Mouse (Mus musculus) cerebellum, adult (tissue): ENCODE measurements around the gene Notch1.

Experiments used
- ATAC-seq: cut with Nextera tagmentation; 2 replicates; pipeline ENCODE4 v1.9.2; 2017; ENCODE audit warnings: mild to moderate bottlenecking, moderate library complexity, mixed read lengths; ENCODE audit not compliant: insufficient number of reproducible peaks, low FRiP score, low TSS enrichment

Gene Notch1

GRCm38 (mm10) chr2:26502299-26502862 lies 14.1 kb downstream of the Notch1 start:
- no peak for ATAC-seq

GRCm38 (mm10) chr2:26501651-26502141 lies 14.8 kb downstream of the Notch1 start:
- ATAC-seq, result no peak

GRCm38 (mm10) chr2:26500599-26501370 lies 15.7 kb downstream of the Notch1 start:
- no peak for ATAC-seq

- ATAC-seq, result no peak
Measured at GRCm38 (mm10) chr2:26500027-26500598, 16.4 kb downstream of the Notch1 start.

- ATAC-seq, result no peak
Measured at GRCm38 (mm10) chr2:26498694-26499093, 17.8 kb downstream of the Notch1 start.

GRCm38 (mm10) chr2:26497861-26498533 lies 18.5 kb downstream of the Notch1 start:
- no peak for ATAC-seq

- ATAC-seq, result no peak
Measured at GRCm38 (mm10) chr2:26496451-26496850, 20.0 kb downstream of the Notch1 start.

GRCm38 (mm10) chr2:26495701-26496100 lies 20.8 kb downstream of the Notch1 start:
- no peak for ATAC-seq

- ATAC-seq, result no peak
Measured at GRCm38 (mm10) chr2:26494991-26495390, 21.5 kb downstream of the Notch1 start.

GRCm38 (mm10) chr2:26494396-26494795 lies 22.1 kb downstream of the Notch1 start:
- no peak for ATAC-seq

GRCm38 (mm10) chr2:26493021-26493781 lies 23.3 kb downstream of the Notch1 start:
- ATAC-seq, result no peak

- ATAC-seq, result no peak
Measured at GRCm38 (mm10) chr2:26490760-26491301, 25.6 kb downstream of the Notch1 start.

GRCm38 (mm10) chr2:26488535-26489135 lies 27.8 kb downstream of the Notch1 start:
- ATAC-seq, result no peak

GRCm38 (mm10) chr2:26487322-26488021 lies 29.0 kb downstream of the Notch1 start:
- ATAC-seq, result 0 out of 2 replicates have a peak, but pooled peaks have one; percentile 49

GRCm38 (mm10) chr2:26486835-26487321 lies 29.6 kb downstream of the Notch1 start:
- ATAC-seq, result no peak

GRCm38 (mm10) chr2:26486264-26486810 lies 30.1 kb downstream of the Notch1 start:
- no peak for ATAC-seq

GRCm38 (mm10) chr2:26485710-26486109 lies 30.8 kb downstream of the Notch1 start:
- ATAC-seq, result no peak

- no peak for ATAC-seq
Measured at GRCm38 (mm10) chr2:26485278-26485677, 31.2 kb downstream of the Notch1 start.
